Mouse (Mus musculus) G1E (cell line): ENCODE data around the gene Nell2. TPM values are rescaled to one million over a fixed set of nuclear protein-coding genes. Genes with fewer than 3 reads are reported as not detected.
"Not testable (repeated sequence)": the region's sequence is repeated elsewhere in the genome, so short reads cannot be mapped to it uniquely, and the experiment has no call there.

Experiments
- ATAC-seq: 2 replicates; pipeline ENCODE4 v1.8.0; 2016; ENCODE audit warnings: mild to moderate bottlenecking; ENCODE audit not compliant: insufficient number of reproducible peaks, poor library complexity, low FRiP score, severe bottlenecking; ENCODE audit errors: extremely low read depth
- DNase-seq: peaks from one replicate; pipeline ENCODE4 v3.0.0; 2012; ENCODE audit warnings: low spot score
- H3K27me3 ChIP-seq: 2 replicates; pipeline ENCODE4 v1.6.1; 2012; ENCODE audit warnings: mild to moderate bottlenecking, low read length, inconsistent platforms; ENCODE audit not compliant: insufficient read depth
- H3K36me3 ChIP-seq: replicated peaks from 2 replicates; pipeline ENCODE3; 2012; ENCODE audit warnings: mild to moderate bottlenecking, inconsistent platforms
- H3K4me1 ChIP-seq: 2 replicates; pipeline ENCODE4 v1.6.1; 2012; ENCODE audit warnings: low read depth, low read length, inconsistent platforms, mixed read lengths; ENCODE audit not compliant: insufficient read depth
- H3K4me3 ChIP-seq: 2 replicates; pipeline ENCODE4 v1.5.1; 2012; ENCODE audit warnings: low read depth, mild to moderate bottlenecking, inconsistent platforms, low read length, moderate library complexity, mixed read lengths
- H3K9me3 ChIP-seq: replicated peaks from 2 replicates; pipeline ENCODE4 v1.6.1; 2012; ENCODE audit warnings: inconsistent platforms
- CTCF ChIP-seq: IDR thresholded peaks from 2 replicates; pipeline ENCODE4 v1.5.1; 2012; ENCODE audit warnings: low read depth, low read length, inconsistent platforms, mixed read lengths
- GATA1 ChIP-seq: IDR thresholded peaks from 2 replicates; pipeline ENCODE4 v1.6.1; 2012; ENCODE audit warnings: borderline replicate concordance, low read length, inconsistent platforms, mixed read lengths
- GATA2 ChIP-seq: IDR thresholded peaks from 2 replicates; pipeline ENCODE4 v1.6.1; 2012; ENCODE audit warnings: low read depth, low read length, inconsistent platforms, borderline replicate concordance
- POLR2AphosphoS5 ChIP-seq: IDR thresholded peaks from 2 replicates; pipeline ENCODE4 v1.6.1; 2012; ENCODE audit warnings: low read depth, low read length, inconsistent platforms; ENCODE audit not compliant: insufficient replicate concordance
- TAL1 ChIP-seq: conservative IDR thresholded peaks from 2 replicates; pipeline ENCODE4 v1.6.1; 2012; ENCODE audit warnings: low read depth, low read length, inconsistent platforms, mixed read lengths
- polyA plus RNA-seq: library from polyadenylated mRNA; stranded (reverse); fragments of >175 nt; gene quantifications from 2 replicates; pipeline ENCODE4 v1.2.3, GENCODE M21; 2012
- total RNA-seq, 2 experiments: library from RNA; stranded (forward) in 1 of 2; stranded (reverse) in 1 of 2; fragments of 200-1000 nt in 1 of 2; fragments of >200 nt in 1 of 2; fragmentation: Nextera tagmentation in 1 of 2; gene quantifications; 2 replicates each; pipeline ENCODE4 v1.2.3; 2014 to 2017

Nell2 gene
- total and polyA plus RNA-seq, 3 experiments, result 0.05 TPM; not detected in 2

GRCm38 (mm10) chr15:95525997-95526396 is 2.4 kb downstream of the Nell2 start:
- no peak overlapping the region for H3K4me3 ChIP-seq
- TF ChIP-seq POLR2AphosphoS5, result no peak
- TF ChIP-seq GATA1, result no peak
- TF ChIP-seq GATA2, result no peak
- no peak for TF ChIP-seq CTCF
- TF ChIP-seq TAL1, result no peak
- ATAC-seq, result no peak

GRCm38 (mm10) chr15:95518204-95518603 is 10.2 kb downstream of the Nell2 start:
- H3K36me3 ChIP-seq, result no peaks in the 10 kb centered on the region
- ATAC-seq (no peak), DNase-seq (no peak)
- H3K4me3 ChIP-seq, result no peak overlapping the region
- no peaks in the 10 kb centered on the region for H3K27me3 ChIP-seq
- TF ChIP-seq POLR2AphosphoS5, result no peak
- TF ChIP-seq CTCF, result no peak
- TF ChIP-seq GATA2, result no peak
- TF ChIP-seq TAL1, result no peak
- TF ChIP-seq GATA1, result no peak
- H3K4me1 ChIP-seq, result no peaks in the 10 kb centered on the region
- H3K9me3 ChIP-seq, result 0 out of 2 replicates have a peak, but pooled peaks cover 2% of the 10 kb centered on the region

More at GRCm38 (mm10) chr15:95525997-95526396, 2.4 kb downstream of the Nell2 start:
- Histone ChIP-seq H3K27me3 (no peaks in the 10 kb centered on the region), H3K4me1 (no peaks in the 10 kb centered on the region), H3K36me3 (no peaks in the 10 kb centered on the region), H3K9me3 (peaks cover 31% of the 10 kb centered on the region)
- DNase-seq, result no peak

GRCm38 (mm10) chr15:95513306-95513705 is 15.1 kb downstream of the Nell2 start:
- H3K36me3 ChIP-seq, H3K4me3 ChIP-seq, H3K9me3 ChIP-seq, DNase-seq, ATAC-seq, H3K27me3 ChIP-seq, H3K4me1 ChIP-seq: not testable (repeated sequence)

- ATAC-seq, result no peak
- H3K36me3 ChIP-seq, result no peaks in the 10 kb centered on the region
- H3K9me3 ChIP-seq, result peaks cover 17% of the 10 kb centered on the region
- H3K4me1 ChIP-seq, result no peaks in the 10 kb centered on the region
- TF ChIP-seq GATA2 (no peak), GATA1 (no peak), POLR2AphosphoS5 (no peak), TAL1 (no peak), CTCF (no peak)
- H3K4me3 ChIP-seq, result no peak overlapping the region
- no peak for DNase-seq
- H3K27me3 ChIP-seq, result no peaks in the 10 kb centered on the region
These were observed 32.7 kb downstream of the Nell2 start for GRCm38 (mm10) chr15:95495666-95496065.

- Histone ChIP-seq H3K4me1 (no peaks in the 10 kb centered on the region), H3K4me3 (no peak overlapping the region), H3K9me3 (peaks cover 18% of the 10 kb centered on the region), H3K36me3 (no peaks in the 10 kb centered on the region), H3K27me3 (no peaks in the 10 kb centered on the region)
- DNase-seq (no peak), ATAC-seq (no peak)
- TF ChIP-seq TAL1 (no peak), GATA2 (no peak), POLR2AphosphoS5 (no peak), GATA1 (no peak), CTCF (no peak)
These were observed 33.2 kb downstream of the Nell2 start for GRCm38 (mm10) chr15:95495193-95495592.

- Histone ChIP-seq H3K4me1 (no peaks in the 10 kb centered on the region), H3K4me3 (no peak overlapping the region), H3K36me3 (no peaks in the 10 kb centered on the region), H3K27me3 (no peaks in the 10 kb centered on the region), H3K9me3 (peaks cover 34% of the 10 kb centered on the region)
- no peak for DNase-seq
- no peak for ATAC-seq
- TF ChIP-seq GATA2, result no peak
- TF ChIP-seq GATA1, result no peak
- no peak for TF ChIP-seq CTCF
- no peak for TF ChIP-seq POLR2AphosphoS5
- no peak for TF ChIP-seq TAL1
These were observed 36.2 kb downstream of the Nell2 start for GRCm38 (mm10) chr15:95492201-95492600.

- TF ChIP-seq GATA1 (no peak), CTCF (no peak), GATA2 (no peak), TAL1 (no peak), POLR2AphosphoS5 (no peak)
- Histone ChIP-seq H3K4me1 (no peaks in the 10 kb centered on the region), H3K36me3 (no peaks in the 10 kb centered on the region), H3K4me3 (no peak overlapping the region), H3K9me3 (peaks cover 39% of the 10 kb centered on the region), H3K27me3 (no peaks in the 10 kb centered on the region)
- ATAC-seq (no peak), DNase-seq (no peak)
These were observed 39.2 kb downstream of the Nell2 start for GRCm38 (mm10) chr15:95489174-95489573.
